Mouse (Mus musculus): ENCODE measurements around the gene Tyms. TPM values are rescaled to one million over a fixed set of nuclear protein-coding genes. Genes with fewer than 3 reads are reported as not detected.

The Tyms gene
- total RNA-seq, 2 experiments from 2014 or later: 145 to 159 TPM

Other genes starting within 250 kb of the Tyms start
- 4.0 TPM in 1 of 2 replicates, not detected in the other for gene Il6, start 60.5 kb downstream of the Tyms start, total RNA-seq (2015; ENCODE audit: low replicate concordance)
- not detected in 2 replicates for gene Il6, start 60.5 kb downstream of the Tyms start, total RNA-seq (2017; ENCODE audit: low replicate concordance)
- gene Garem2, start 31.5 kb upstream of the Tyms start, total RNA-seq (2015; ENCODE audit: low replicate concordance): not detected in 2 replicates
- not detected in 2 replicates for gene Garem2, start 31.5 kb upstream of the Tyms start, total RNA-seq (2017; ENCODE audit: low replicate concordance)
- gene 3110082J24Rik, start 32.5 kb upstream of the Tyms start, total RNA-seq (2015; ENCODE audit: low replicate concordance): not detected in 2 replicates
- gene 3110082J24Rik, start 32.5 kb upstream of the Tyms start, total RNA-seq (2017; ENCODE audit: low replicate concordance): not detected in 2 replicates
- 40.7 and 46.1 TPM in 2 replicates for gene Hadha, start 81.5 kb upstream of the Tyms start, total RNA-seq (2015; ENCODE audit: low replicate concordance)
- gene Hadha, start 81.5 kb upstream of the Tyms start, total RNA-seq (2017; ENCODE audit: low replicate concordance): 166 and 215 TPM in 2 replicates
- gene Hadhb, start 81.6 kb upstream of the Tyms start, total RNA-seq (2015; ENCODE audit: low replicate concordance): 49.9 and 56.9 TPM in 2 replicates
- gene Hadhb, start 81.6 kb upstream of the Tyms start, total RNA-seq (2017; ENCODE audit: low replicate concordance): 34.8 and 61.0 TPM in 2 replicates
- not detected in 2 replicates for gene Adgrf3, start 132.1 kb upstream of the Tyms start, total RNA-seq (2015; ENCODE audit: low replicate concordance)
- not detected in 2 replicates for gene Adgrf3, start 132.1 kb upstream of the Tyms start, total RNA-seq (2017; ENCODE audit: low replicate concordance)
- gene Selenoi, start 159.0 kb upstream of the Tyms start, total RNA-seq (2015; ENCODE audit: low replicate concordance): 11.3 and 18.7 TPM in 2 replicates
- gene Selenoi, start 159.0 kb upstream of the Tyms start, total RNA-seq (2017; ENCODE audit: low replicate concordance): 16.9 and 46.8 TPM in 2 replicates
- gene Drc1, start 207.8 kb upstream of the Tyms start, total RNA-seq (2015; ENCODE audit: low replicate concordance): not detected in 2 replicates
- not detected in 2 replicates for gene Drc1, start 207.8 kb upstream of the Tyms start, total RNA-seq (2017; ENCODE audit: low replicate concordance)